Mouse (Mus musculus): ENCODE data around the gene Znrf1.
"Not testable (repeated sequence)": the region's sequence is repeated elsewhere in the genome, so short reads cannot be mapped to it uniquely, and the experiment has no call there.

The Znrf1 gene

DNA sequence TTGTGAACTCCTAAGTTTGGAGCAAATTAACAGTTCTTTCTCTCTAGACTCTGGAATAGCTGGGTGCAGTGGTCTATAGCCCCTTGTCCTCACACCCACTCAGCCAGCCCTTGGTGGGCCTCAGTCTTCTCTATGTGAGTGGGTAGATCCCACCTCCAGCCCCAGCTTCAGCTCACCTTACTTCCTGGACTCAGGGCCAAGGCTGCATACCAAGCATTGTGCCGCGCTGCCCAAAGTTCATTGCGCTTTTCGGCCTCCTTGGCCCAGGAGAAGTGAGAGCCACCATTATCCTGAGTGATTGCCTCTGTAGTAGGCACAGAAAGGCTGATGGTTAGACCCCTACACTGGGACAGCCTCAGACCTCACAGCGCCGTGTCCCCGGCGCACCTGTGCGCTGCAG lies 92.0 kb downstream of the Znrf1 start:
- in situ Hi-C loops (cut with MboI; ENCODE audit: low sequenced_read_pairs): no loop called here

DNA sequence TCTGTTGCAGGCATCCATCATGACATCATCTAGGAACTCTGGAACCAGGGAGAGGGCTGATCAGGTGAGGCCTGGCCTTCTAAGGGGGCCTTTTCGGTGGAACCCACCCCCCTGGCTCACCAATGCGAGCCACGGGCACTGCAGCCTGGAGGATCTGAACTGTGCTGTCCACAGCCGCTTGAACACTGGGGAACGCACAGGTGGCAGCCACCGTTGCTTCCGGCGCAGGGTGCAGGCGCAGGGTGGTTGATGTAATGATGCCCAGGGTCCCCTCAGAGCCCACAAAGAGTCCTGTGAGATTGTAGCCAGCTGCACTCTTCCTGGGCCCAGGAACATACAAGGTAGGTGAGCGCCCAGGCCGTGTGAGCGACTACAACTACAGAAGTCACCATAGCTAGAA lies 92.5 kb downstream of the Znrf1 start:
- in situ Hi-C loops (cut with MboI; ENCODE audit: low sequenced_read_pairs): no loop called here

- in situ Hi-C loops (cut with MboI; ENCODE audit: low sequenced_read_pairs): no loop called here
Observed at GRCm38 (mm10) chr8:111628894-111629501, 93.1 kb downstream of the Znrf1 start.

- in situ Hi-C loops (cut with MboI; ENCODE audit: low sequenced_read_pairs): no loop called here
Observed at GRCm38 (mm10) chr8:111630105-111630521, 94.2 kb downstream of the Znrf1 start, which contains the start of gene Ldhd. Ldhd (minus strand) TSS chr8:111630374.

GRCm38 (mm10) chr8:111631589-111631988 lies 95.7 kb downstream of the Znrf1 start:
- in situ Hi-C loops (cut with MboI; ENCODE audit: low sequenced_read_pairs): no loop called here

GRCm38 (mm10) chr8:111632976-111633375 lies 97.1 kb downstream of the Znrf1 start:
- in situ Hi-C loops (cut with MboI; ENCODE audit: low sequenced_read_pairs): no loop called here

DNA sequence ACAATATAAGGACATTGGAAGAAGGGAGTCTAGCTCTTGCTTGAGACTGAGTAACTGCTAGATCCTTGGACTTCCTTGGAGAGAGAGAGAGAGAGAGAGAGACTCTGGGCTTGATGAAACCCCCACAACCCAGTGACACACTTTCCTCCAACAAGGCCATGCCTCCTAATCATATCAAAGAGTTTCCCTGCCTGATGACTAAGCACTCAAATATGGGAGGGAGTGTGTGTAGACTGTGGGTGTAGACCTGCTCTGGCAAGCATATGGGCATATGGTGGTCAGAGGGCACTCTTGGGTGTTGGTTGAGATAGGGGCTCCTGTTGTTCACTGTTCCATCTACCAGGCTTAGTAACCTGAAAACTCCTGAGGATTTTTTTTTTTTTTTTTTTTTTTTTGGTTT lies 102.2 kb downstream of the Znrf1 start:
- in situ Hi-C loops (cut with MboI; ENCODE audit: low sequenced_read_pairs): no loop called here

DNA sequence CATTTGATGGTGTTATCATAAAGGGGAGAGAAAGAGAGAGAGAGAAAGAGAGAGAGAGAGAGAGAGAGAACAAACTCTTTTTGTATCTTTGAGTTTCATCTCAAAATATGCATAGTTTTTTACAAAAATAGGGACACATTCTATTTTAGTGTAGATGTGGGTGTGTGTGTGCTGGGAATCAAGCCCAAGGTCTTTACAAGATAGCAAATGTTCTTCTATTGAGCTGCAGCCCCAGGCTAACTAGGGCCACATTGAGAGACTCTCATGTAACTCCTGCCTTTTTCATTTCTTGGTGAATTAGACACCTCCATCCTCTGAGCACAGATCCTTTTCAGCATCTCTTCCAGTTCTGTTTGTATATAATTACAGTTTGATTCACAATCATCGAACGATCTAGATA lies 105.2 kb downstream of the Znrf1 start:
- in situ Hi-C loops (cut with MboI; ENCODE audit: low sequenced_read_pairs): no loop called here

GRCm38 (mm10) chr8:111642496-111642895 lies 106.6 kb downstream of the Znrf1 start:
- in situ Hi-C loops (cut with MboI; ENCODE audit: low sequenced_read_pairs): no loop called here

GRCm38 (mm10) chr8:111642939-111643263 lies 107.0 kb downstream of the Znrf1 start:
- in situ Hi-C loops (cut with MboI; ENCODE audit: low sequenced_read_pairs): no loop called here

- in situ Hi-C loops (cut with MboI; ENCODE audit: low sequenced_read_pairs): no loop called here
Observed at GRCm38 (mm10) chr8:111643264-111644141, 107.6 kb downstream of the Znrf1 start, which contains the start of gene Zfp1. Zfp1 (plus strand) TSS chr8:111643401.

DNA sequence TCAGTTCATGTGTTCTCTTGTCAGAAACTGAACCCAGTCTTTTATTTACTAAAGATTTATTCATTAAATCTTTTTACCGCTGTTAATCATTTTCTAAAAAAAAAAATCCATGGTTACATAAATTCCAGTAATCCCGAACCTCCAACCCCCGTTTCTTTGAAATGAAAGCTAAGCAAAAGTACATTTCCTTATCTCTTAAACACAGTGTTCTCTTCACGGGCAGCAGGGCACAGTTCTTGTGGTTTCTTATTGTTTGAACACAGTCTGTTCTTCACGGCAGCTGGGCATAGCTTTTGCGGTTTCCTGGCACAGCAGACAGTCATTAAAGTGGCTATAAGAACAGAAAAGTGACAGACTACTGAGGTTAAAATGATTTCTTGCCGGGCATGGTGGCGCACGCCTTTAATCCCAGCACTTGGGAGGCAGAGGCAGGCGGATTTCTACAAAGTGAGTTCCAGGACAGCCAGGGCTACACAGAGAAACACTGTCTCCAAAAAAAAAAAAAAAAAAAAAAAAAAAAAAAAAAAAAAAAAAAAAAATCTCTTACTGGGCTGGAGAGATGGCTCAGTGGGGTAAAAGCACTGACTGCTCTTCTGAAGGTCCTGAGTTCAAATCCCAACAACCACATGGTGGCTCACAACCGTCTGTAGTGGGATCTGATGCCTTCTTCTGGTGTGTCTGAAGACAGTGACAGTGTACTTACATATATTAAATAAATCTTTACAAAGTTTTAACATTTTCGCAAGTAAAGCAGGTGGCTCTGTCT lies 108.6 kb downstream of the Znrf1 start:
- in situ Hi-C loops (cut with MboI; ENCODE audit: low sequenced_read_pairs): not testable (repeated sequence)

DNA sequence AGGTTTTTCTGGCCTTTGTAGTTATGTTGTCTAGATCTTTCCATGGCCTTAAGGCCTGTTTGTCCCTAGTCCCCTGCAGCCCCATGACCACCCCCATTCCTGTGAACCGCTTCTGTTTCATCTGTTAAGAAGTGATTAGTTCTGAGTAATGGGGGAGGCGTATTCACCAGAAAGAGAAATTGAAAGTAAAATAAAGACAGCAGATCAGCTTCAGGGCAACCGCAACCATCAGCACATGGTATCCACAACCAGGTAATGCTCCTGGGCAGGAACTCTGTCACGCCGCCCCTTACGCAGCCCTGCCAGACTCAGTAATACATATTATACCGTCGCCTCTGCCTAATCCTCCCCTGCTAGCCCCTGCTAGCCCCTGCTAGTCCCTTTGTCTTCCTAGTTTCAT lies 109.8 kb downstream of the Znrf1 start:
- in situ Hi-C loops (cut with MboI; ENCODE audit: low sequenced_read_pairs): no loop called here

GRCm38 (mm10) chr8:111648834-111649233 lies 112.9 kb downstream of the Znrf1 start:
- in situ Hi-C loops (cut with MboI; ENCODE audit: low sequenced_read_pairs): no loop called here

DNA sequence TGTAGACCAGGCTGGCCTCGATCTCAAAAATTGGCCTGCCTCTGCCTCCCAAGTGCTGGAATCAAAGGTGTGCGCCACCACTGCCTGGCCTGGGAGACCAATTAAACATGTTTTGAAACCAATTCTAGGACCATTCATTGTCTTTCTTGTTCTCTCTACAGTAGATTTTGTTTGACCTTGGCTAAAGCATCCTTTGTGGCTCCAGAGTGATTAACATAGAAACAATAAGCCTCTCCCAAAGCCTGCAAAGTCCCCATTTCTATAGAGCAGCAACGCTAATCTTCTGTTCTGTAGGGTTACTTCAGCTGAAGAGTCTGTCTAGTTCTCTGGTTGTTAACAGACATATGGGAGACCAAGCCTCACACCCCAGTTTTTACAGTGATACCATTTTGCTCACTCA lies 114.8 kb downstream of the Znrf1 start:
- in situ Hi-C loops (cut with MboI; ENCODE audit: low sequenced_read_pairs): no loop called here

DNA sequence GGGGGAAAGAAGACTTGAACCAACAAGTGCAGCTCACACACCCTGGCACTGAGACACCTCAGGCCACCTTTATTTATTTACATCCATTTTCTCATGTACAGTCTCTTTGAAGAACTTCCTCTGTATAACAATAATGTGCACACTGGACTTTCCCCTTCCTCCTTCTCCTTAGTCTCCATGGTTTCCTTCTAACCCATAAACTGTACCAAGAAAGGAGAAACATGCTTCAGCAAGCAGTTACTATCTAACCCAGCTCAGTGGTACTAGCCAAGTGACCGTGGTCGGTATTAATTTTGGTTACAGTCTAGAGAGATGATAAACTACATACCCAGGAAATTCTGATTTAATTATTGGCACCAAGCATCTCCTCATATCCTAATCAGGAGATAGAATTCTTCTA lies 117.6 kb downstream of the Znrf1 start:
- in situ Hi-C loops (cut with MboI; ENCODE audit: low sequenced_read_pairs): no loop called here

DNA sequence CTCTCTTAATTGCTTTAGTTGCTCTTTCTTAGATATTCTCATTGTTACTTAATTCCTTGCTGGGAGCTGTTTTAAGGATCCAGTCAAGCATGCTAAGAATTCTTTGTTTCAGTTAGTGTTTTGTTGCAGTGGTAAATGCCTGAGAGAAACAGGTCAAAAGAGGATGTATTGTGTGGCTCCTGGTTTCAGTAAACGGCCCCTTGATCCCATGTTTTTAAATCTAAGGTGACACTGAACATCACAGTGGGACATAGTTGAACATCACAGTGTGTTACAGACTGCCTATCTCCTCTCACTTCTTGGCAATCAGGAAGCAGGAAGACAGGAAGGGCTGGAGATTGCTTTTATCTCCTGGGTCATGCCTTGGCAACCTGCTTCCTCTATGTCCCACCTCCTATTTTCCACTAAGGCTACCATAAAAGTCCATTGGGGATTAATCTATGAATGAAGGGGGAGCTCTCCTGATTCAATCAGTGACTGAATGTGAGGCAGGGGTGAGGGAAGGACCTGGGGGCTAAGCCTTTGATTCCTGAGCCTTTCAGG lies 121.5 kb downstream of the Znrf1 start:
- in situ Hi-C loops (cut with MboI; ENCODE audit: low sequenced_read_pairs): no loop called here

DNA sequence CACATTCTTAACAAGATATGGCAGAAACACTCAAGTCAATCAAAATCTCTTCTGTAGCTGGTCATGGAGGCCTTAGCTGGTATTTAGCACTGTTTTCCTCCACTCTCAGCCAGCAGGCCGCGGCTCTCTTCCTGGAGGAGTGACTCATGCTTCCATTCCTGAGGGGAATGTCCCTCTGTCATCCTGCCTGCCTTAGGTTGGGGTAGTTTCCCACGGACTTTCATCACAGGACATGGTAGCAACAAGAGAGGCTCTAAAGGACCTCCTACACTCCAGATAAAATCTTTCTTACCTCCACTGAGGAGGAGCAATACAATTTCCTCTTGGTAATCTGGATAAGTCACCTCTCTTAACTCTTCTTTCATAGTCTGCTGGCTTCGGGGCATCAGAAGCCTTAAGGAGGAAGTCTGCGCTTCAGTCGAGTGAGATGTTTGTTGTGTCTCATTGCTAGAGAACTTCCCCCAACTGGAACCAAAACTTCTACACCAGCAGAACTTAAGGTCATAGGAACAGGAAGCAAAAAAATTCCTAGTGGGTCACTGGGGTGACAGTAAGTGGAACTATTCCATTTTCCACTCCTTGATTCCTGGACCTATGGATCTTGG lies 123.0 kb downstream of the Znrf1 start:
- in situ Hi-C loops (cut with MboI; ENCODE audit: low sequenced_read_pairs): no loop called here

- in situ Hi-C loops (cut with MboI; ENCODE audit: low sequenced_read_pairs): no loop called here
Observed at GRCm38 (mm10) chr8:111662473-111662872, 126.6 kb downstream of the Znrf1 start.

DNA sequence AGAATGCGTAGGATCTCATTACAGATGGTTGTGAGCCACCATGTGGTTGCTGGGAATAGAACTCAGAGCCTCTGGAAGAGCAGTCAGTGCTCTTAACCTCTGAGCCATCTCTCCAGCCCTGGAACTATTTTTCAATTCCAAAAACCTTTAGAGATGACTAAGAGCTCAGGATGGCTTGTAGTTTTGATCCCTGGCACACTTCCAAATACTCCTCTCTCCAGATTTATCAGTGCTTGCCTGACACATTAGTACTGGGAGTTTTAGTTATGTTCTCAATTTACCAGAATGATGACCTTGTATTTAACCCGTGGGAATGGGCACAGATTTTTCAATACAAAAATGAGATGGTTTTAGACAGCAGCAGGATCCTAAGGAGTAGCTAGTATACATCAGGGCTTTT lies 130.9 kb downstream of the Znrf1 start:
- in situ Hi-C loops (cut with MboI; ENCODE audit: low sequenced_read_pairs): no loop called here
